Mouse (Mus musculus): ENCODE measurements around the gene Arrb2.
A peak's percentile ranks its signal among the peaks of the same experiment; 100 is the strongest.
"Not testable (repeated sequence)": the region's sequence is repeated elsewhere in the genome, so short reads cannot be mapped to it uniquely, and the experiment has no call there.

The Arrb2 gene

GRCm38 (mm10) chr11:70432048-70432894 lies at the start of gene Arrb2:
TSS of gene Arrb2 (plus strand) at chr11:70432635.
- peak; percentile 93 for DNase-seq (ENCODE audit: low spot score)

- no peak for DNase-seq (ENCODE audit: low spot score)
These were observed 48.3 kb upstream of the Arrb2 start for GRCm38 (mm10) chr11:70384136-70384535.

- no peak for DNase-seq (ENCODE audit: low spot score)
These were observed 45.0 kb upstream of the Arrb2 start for GRCm38 (mm10) chr11:70387436-70387835.

- DNase-seq (ENCODE audit: low spot score): no peak
These were observed 43.0 kb upstream of the Arrb2 start for GRCm38 (mm10) chr11:70389421-70389820.

- no peak for DNase-seq (ENCODE audit: low spot score)
These were observed 28.8 kb upstream of the Arrb2 start for GRCm38 (mm10) chr11:70403598-70403997.

- peak; percentile 88 for DNase-seq (ENCODE audit: low spot score)
These were observed 22.7 kb upstream of the Arrb2 start, which contains the start of gene Pelp1 for GRCm38 (mm10) chr11:70409594-70410296. TSS of gene Pelp1 (minus strand) at chr11:70410031.

GRCm38 (mm10) chr11:70410297-70410643 lies 22.2 kb upstream of the Arrb2 start:
- no peak for DNase-seq (ENCODE audit: low spot score)

- no peak for DNase-seq (ENCODE audit: low spot score)
These were observed 19.8 kb upstream of the Arrb2 start for GRCm38 (mm10) chr11:70412591-70412990.

GRCm38 (mm10) chr11:70413961-70414360 lies 18.5 kb upstream of the Arrb2 start:
- DNase-seq (ENCODE audit: low spot score): peak; percentile 42

GRCm38 (mm10) chr11:70418199-70418598 lies 14.2 kb upstream of the Arrb2 start:
- no peak for DNase-seq (ENCODE audit: low spot score)

GRCm38 (mm10) chr11:70419486-70419885 lies 12.9 kb upstream of the Arrb2 start:
- no peak for DNase-seq (ENCODE audit: low spot score)

GRCm38 (mm10) chr11:70426598-70426997 lies 5.8 kb upstream of the Arrb2 start:
- not testable (repeated sequence) for DNase-seq (ENCODE audit: low spot score)

- no peak for DNase-seq (ENCODE audit: low spot score)
These were observed 861 bp upstream of the Arrb2 start for GRCm38 (mm10) chr11:70431574-70431973.

- DNase-seq (ENCODE audit: low spot score): no peak
These were observed 597 bp downstream of the Arrb2 start for GRCm38 (mm10) chr11:70432895-70433568.

- DNase-seq (ENCODE audit: low spot score): no peak
These were observed 1.1 kb downstream of the Arrb2 start for GRCm38 (mm10) chr11:70433569-70433943.

GRCm38 (mm10) chr11:70433951-70434350 lies 1.5 kb downstream of the Arrb2 start:
- DNase-seq (ENCODE audit: low spot score): no peak

GRCm38 (mm10) chr11:70435476-70435875 lies 3.0 kb downstream of the Arrb2 start:
- no peak for DNase-seq (ENCODE audit: low spot score)

- no peak for DNase-seq (ENCODE audit: low spot score)
These were observed 5.0 kb downstream of the Arrb2 start for GRCm38 (mm10) chr11:70437426-70437825.

- DNase-seq (ENCODE audit: low spot score): no peak
These were observed 6.4 kb downstream of the Arrb2 start for GRCm38 (mm10) chr11:70438728-70439374.

- no peak for DNase-seq (ENCODE audit: low spot score)
These were observed 8.2 kb downstream of the Arrb2 start for GRCm38 (mm10) chr11:70440637-70441036.

GRCm38 (mm10) chr11:70441882-70442281 lies 9.4 kb downstream of the Arrb2 start:
- DNase-seq (ENCODE audit: low spot score): no peak

GRCm38 (mm10) chr11:70443964-70444363 lies 11.5 kb downstream of the Arrb2 start:
- no peak for DNase-seq (ENCODE audit: low spot score)
